Mouse (Mus musculus) liver, embryonic 16.5 days (tissue): Measurements from ENCODE around the gene Arhgap42. TPM values are rescaled to one million over a fixed set of nuclear protein-coding genes. Genes with fewer than 3 reads are reported as not detected.

ENCODE experiments used
- ATAC-seq: fragments of 200-750 bp; cut with Nextera tagmentation; 2 replicates; pipeline ENCODE4 v1.8.0; 2017; ENCODE audit warnings: low read depth, mild to moderate bottlenecking, moderate number of reproducible peaks, moderate library complexity
- H3K27ac ChIP-seq: fragments of 300-500 bp; sonication (generic); 2 replicates; pipeline ENCODE4 v1.5.1; 2014; ENCODE audit warnings: mild to moderate bottlenecking, low read length
- H3K27me3 ChIP-seq: fragments of 300-500 bp; sonication (generic); 2 replicates; pipeline ENCODE4 v1.6.1; 2014; ENCODE audit warnings: low read depth, low read length, mixed read lengths; ENCODE audit not compliant: control insufficient read depth, insufficient read depth
- H3K36me3 ChIP-seq: fragments of 300-500 bp; sonication (generic); 2 replicates; pipeline ENCODE4 v1.6.1; 2014; ENCODE audit warnings: mild to moderate bottlenecking; ENCODE audit not compliant: control insufficient read depth, insufficient read depth
- H3K4me1 ChIP-seq: fragments of 300-500 bp; sonication (generic); 2 replicates; pipeline ENCODE4 v1.6.1; 2014; ENCODE audit warnings: low read depth, low read length, mixed read lengths; ENCODE audit not compliant: control insufficient read depth
- H3K4me2 ChIP-seq: fragments of 300-500 bp; sonication (generic); 2 replicates; pipeline ENCODE4 v1.6.1; 2014; ENCODE audit warnings: low read depth, low read length, mixed read lengths
- H3K4me3 ChIP-seq: fragments of 300-500 bp; sonication (generic); 2 replicates; pipeline ENCODE4 v1.5.1; 2014; ENCODE audit warnings: low read depth, mild to moderate bottlenecking, low read length
- H3K9ac ChIP-seq: fragments of 300-500 bp; sonication (generic); 2 replicates; pipeline ENCODE4 v1.6.1; 2014; ENCODE audit warnings: low read depth, low read length
- H3K9me3 ChIP-seq: fragments of 300-500 bp; sonication (generic); replicated peaks from 2 replicates; pipeline ENCODE4 v1.6.1; 2016; ENCODE audit warnings: low read length; ENCODE audit not compliant: control insufficient read depth
- WGBS: fragments of 180-500 bp; shearing (Covaris S2); extraction: QIAGEN DNeasy Blood & Tissue Kit; methylation state at CpG from one replicate; pipeline ENCODE4 v1.1.7; 2014; ENCODE audit not compliant: insufficient replicate concordance; 5-methylcytosine and 5-hydroxymethylcytosine counted together
- polyA plus RNA-seq: library from polyadenylated mRNA; unstranded; fragments of >200 nt; fragmentation: Nextera tagmentation; extraction: Ambion mirVana; gene quantifications from 2 replicates; pipeline ENCODE4 v1.2.1, GENCODE M21; 2015

The Arhgap42 gene
- polyA plus RNA-seq, 1 experiment from 2014 or later, result 7.4 TPM

DNA sequence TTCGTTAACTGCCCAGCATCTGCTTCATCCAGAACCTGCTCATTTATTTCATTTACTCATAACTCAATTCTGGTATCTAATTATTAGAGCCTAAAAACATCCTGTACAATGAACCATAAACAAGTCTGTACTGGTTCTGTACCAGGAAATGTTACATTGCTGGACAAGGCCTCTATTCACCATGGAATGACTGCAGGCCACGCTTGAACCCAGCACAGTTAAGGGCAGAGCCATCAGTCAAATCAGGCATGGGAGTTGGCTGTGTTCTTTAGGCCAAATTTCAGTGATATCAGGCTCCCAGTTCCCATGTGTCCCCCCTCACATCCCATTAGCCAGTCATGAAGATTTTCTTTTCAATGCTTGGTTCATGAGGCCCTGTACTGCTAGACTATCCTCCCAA lies 20.6 kb downstream of the Arhgap42 start:
- Histone ChIP-seq H3K9me3 (no peaks in the 10 kb centered on the region), H3K4me1 (no peaks in the 10 kb centered on the region), H3K27ac (no peak overlapping the region), H3K27me3 (no peaks in the 10 kb centered on the region), H3K9ac (no peak overlapping the region), H3K36me3 (no peaks in the 10 kb centered on the region), H3K4me3 (no peak overlapping the region), H3K4me2 (no peak overlapping the region)
- ATAC-seq, result no peak
- 54% methylated on average over 2 of the region's 2 CpGs for WGBS

DNA sequence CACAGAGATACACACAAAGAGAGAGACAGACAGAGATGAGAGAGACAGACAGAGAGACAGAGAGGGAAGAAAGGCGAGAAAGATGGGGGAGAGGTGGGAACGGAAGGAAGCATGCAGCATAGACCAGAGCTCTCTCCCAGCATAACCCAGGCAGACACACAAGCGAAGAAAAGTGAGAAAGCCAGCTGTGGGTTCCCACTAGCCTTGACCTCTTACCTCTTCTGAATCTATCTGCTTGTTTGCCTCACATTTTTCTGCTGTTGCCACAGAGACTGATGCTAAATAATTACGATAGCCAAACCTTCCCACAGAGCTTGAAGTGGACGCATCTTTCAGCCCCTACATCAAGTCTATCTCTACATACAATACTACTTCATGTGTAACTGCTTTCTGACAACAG lies 24.1 kb downstream of the Arhgap42 start:
- 53% methylated on average over 5 of the region's 5 CpGs for WGBS
- no peak overlapping the region for H3K9ac ChIP-seq
- no peaks in the 10 kb centered on the region for H3K27me3 ChIP-seq
- ATAC-seq, result no peak
- no peak overlapping the region for H3K4me2 ChIP-seq
- no peaks in the 10 kb centered on the region for H3K36me3 ChIP-seq
- no peak overlapping the region; the same call in 1 of the 2 replicates for H3K27ac ChIP-seq
- no peaks in the 10 kb centered on the region for H3K4me1 ChIP-seq
- H3K4me3 ChIP-seq, result no peak overlapping the region
- no peaks in the 10 kb centered on the region for H3K9me3 ChIP-seq

DNA sequence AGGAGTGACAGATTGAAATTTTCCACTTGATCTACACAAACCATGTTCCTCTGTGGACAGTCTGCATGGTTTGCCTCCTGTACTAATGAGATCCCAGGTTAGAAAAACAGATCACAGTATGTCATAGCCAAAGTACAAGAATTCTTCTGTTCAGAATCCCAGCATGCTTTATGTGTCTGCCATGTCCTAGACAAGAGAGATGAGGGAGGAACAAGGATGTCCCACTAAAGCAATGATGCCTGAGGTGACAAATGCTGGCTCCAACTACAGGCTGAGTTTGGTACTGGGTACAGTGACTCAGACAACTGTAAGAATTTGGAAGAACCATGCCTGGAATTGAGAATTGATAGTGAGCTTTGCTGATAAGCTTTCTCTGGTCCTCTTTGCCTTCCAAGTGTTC lies 24.6 kb downstream of the Arhgap42 start:
- Histone ChIP-seq H3K36me3 (no peaks in the 10 kb centered on the region), H3K4me3 (no peak overlapping the region), H3K9ac (no peak overlapping the region), H3K27me3 (no peaks in the 10 kb centered on the region), H3K4me1 (no peaks in the 10 kb centered on the region), H3K9me3 (no peaks in the 10 kb centered on the region), H3K27ac (no peak overlapping the region), H3K4me2 (no peak overlapping the region)
- ATAC-seq, result no peak

DNA sequence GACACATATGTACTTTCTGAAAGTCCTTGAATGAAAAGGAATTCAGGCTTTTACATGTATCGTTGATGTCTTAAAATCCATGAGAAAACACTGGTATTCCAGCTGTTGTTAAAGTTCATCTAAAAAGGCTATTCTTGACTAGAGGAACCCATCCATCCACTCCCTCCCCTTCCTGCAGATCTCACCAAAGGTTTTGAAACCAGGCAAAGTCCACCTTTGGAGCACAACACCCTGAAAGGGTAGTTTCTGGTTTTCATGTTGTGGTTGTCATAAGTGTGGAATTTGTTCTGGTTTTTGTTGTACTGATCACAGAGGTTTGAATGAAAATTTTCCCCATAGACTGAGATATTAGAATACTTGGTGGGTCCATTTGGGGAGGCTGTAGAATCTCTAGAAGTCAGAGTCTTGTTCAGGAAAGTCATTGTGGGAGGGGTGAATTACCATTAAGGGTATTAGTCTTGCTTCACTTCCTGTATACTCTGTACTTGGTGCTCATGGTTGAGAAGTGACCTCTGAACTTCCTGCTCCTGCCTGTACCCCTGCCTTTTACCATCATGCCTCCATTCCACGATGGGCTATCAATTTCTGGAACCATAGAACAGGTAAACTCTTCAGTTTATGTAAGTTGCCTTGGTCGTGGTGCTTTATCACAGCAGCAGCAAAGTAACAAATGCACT lies 27.4 kb downstream of the Arhgap42 start:
- Histone ChIP-seq H3K36me3 (no peaks in the 10 kb centered on the region), H3K27me3 (no peaks in the 10 kb centered on the region), H3K4me3 (no peak overlapping the region), H3K4me2 (no peak overlapping the region), H3K27ac (no peak overlapping the region), H3K4me1 (no peaks in the 10 kb centered on the region), H3K9me3 (no peaks in the 10 kb centered on the region), H3K9ac (no peak overlapping the region)
- WGBS, result 35% methylated on average over 3 of the region's 3 CpGs
- peak; percentile 47; the same call in 1 of the 2 replicates for ATAC-seq

DNA sequence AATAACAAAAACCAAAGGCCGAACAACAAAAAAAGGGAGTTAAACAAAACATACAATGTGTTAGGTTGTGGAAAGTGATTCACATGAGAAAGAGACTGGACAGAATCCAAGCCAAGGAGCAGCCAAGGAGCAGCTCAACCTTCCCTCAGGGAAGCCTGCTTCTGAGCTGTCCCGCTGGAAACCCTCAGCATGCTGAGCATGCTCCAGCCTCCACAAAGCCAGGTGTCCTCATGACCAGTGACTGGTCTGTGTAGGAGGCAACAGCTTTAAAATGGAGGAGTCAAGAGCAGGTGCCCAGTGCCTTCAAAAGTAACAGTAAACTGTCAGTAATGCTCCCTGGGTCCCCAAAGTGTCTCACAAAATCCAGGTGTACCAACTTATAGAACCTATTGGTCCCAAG lies 28.4 kb downstream of the Arhgap42 start:
- Histone ChIP-seq H3K9me3 (no peaks in the 10 kb centered on the region), H3K4me3 (no peak overlapping the region), H3K27ac (no peak overlapping the region), H3K36me3 (no peaks in the 10 kb centered on the region), H3K27me3 (no peaks in the 10 kb centered on the region), H3K9ac (no peak overlapping the region), H3K4me2 (no peak overlapping the region), H3K4me1 (no peaks in the 10 kb centered on the region)
- no peak for ATAC-seq
- WGBS, result 61% methylated on average over 2 of the region's 2 CpGs

DNA sequence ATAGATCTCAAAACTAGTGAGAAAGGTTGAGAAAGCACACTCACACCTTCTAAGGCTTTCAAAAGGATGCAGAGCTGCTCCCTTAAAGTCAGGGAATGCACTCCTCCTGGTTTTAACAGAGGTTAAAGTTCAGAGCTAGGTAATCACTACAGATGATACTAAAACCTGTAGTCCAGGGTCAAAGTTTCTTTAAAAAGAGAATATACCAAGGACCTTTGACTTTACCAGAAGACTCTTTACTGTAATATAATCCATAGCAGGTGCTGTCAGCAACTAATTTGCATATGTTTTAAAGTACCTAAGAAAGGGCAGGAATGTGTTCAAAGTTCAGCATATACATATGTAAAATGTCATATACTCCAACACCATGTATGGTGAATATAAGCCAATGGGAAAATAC lies 30.7 kb downstream of the Arhgap42 start:
- Histone ChIP-seq H3K4me3 (no peak overlapping the region), H3K27me3 (no peaks in the 10 kb centered on the region), H3K4me1 (no peaks in the 10 kb centered on the region), H3K4me2 (no peak overlapping the region), H3K9ac (no peak overlapping the region), H3K9me3 (no peaks in the 10 kb centered on the region), H3K27ac (no peak overlapping the region), H3K36me3 (no peaks in the 10 kb centered on the region)
- no peak for ATAC-seq

DNA sequence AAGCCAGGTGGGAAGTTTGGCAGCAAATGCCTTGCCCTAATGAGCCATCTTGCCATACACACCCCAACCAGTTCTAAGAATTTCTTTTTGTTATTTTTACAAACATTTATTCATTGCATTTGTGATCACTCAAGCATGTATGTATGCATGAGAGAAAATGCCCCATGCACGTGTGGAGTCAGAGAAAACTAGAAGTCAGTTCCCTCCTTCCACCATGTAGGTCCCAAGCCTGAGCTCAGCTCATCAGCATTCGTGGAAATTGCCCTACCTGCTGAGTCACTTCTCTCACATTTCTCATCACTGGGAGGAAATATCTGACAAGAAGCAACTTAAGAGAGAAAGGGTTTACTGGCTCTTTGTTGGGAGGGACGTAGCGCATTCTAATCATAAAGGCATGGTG lies 31.6 kb downstream of the Arhgap42 start:
- H3K4me3 ChIP-seq, result no peak overlapping the region
- H3K9me3 ChIP-seq, result no peaks in the 10 kb centered on the region
- no peaks in the 10 kb centered on the region for H3K36me3 ChIP-seq
- WGBS, result 41% methylated on average over 4 of the region's 4 CpGs
- H3K27me3 ChIP-seq, result no peaks in the 10 kb centered on the region
- no peak overlapping the region for H3K27ac ChIP-seq
- H3K4me1 ChIP-seq, result no peaks in the 10 kb centered on the region
- no peak overlapping the region for H3K4me2 ChIP-seq
- H3K9ac ChIP-seq, result no peak overlapping the region
- ATAC-seq, result no peak

DNA sequence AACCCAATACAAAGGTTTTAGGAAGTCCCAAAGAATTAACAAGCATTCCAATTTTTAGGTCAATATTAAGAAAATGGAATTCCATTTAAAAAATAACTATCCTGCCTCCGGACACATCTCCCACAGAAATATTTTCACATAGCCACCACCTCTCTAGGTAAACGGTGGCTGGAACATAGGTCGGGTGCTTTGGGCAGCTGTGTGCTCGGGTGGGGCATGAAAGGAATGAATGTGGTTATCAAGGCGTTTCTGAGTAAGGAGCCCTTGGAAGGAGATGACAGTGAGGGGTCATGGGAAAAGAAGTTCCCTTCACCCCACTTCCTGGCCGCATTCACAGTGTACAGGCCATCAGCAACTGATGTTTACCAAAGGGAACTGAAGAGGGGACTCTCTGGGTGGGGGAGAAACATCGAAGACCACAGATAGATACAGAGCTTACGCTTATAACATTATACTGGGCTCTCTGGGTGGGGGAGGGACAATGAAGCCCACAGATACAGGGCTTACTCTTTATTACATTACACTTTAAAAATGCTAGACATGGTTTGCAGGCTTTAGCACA lies 38.0 kb downstream of the Arhgap42 start:
- H3K36me3 ChIP-seq, result no peaks in the 10 kb centered on the region
- H3K9ac ChIP-seq, result no peak overlapping the region
- H3K4me2 ChIP-seq, result no peak overlapping the region
- 45% methylated on average over 8 of the region's 8 CpGs for WGBS
- no peak overlapping the region for H3K4me3 ChIP-seq
- no peak for ATAC-seq
- H3K27me3 ChIP-seq, result no peaks in the 10 kb centered on the region
- H3K27ac ChIP-seq, result no peak overlapping the region
- no peaks in the 10 kb centered on the region; the same call in 1 of the 2 replicates for H3K4me1 ChIP-seq
- no peaks in the 10 kb centered on the region for H3K9me3 ChIP-seq

DNA sequence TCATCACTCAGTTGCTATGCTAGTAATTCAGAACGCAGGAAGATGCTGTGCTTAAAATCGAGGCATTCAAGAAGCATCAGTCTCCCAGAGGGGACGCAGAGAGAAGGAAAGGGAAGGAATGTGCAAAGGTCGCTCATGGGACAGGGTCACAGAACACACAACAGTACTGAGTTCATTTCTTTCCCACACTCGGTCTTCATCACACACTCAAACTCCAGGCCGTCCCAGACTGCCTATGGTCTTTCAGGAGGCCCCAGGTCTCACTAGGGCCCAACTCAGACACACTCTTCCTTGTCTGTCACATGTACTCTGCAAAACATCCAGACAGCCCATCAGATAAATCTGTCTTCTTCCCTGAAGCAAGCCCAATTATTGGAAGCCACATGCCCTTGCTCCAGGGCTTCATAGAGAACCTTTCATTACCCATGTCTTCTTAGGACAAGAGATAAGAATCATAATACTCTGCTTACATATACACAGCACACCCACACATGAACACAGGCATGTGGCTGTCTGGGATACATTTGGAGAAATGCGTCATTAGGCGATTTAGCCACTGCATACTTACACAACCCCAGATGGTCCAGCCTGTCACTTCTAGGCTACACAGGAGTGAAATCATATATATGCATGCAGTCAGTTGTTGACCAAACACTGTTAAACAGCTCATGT lies 39.6 kb downstream of the Arhgap42 start:
- no peaks in the 10 kb centered on the region for H3K36me3 ChIP-seq
- H3K4me1 ChIP-seq, result no peaks in the 10 kb centered on the region; the same call in 1 of the 2 replicates
- no peak overlapping the region; the same call in 1 of the 2 replicates for H3K27ac ChIP-seq
- H3K4me3 ChIP-seq, result no peak overlapping the region
- 49% methylated on average over 8 of the region's 8 CpGs for WGBS
- no peaks in the 10 kb centered on the region for H3K27me3 ChIP-seq
- H3K9ac ChIP-seq, result no peak overlapping the region
- H3K4me2 ChIP-seq, result no peak overlapping the region
- H3K9me3 ChIP-seq, result no peaks in the 10 kb centered on the region
- ATAC-seq, result no peak
